Comparison of ENCODE assay signal across 8 mouse cellular contexts in the genomic region with DNA sequence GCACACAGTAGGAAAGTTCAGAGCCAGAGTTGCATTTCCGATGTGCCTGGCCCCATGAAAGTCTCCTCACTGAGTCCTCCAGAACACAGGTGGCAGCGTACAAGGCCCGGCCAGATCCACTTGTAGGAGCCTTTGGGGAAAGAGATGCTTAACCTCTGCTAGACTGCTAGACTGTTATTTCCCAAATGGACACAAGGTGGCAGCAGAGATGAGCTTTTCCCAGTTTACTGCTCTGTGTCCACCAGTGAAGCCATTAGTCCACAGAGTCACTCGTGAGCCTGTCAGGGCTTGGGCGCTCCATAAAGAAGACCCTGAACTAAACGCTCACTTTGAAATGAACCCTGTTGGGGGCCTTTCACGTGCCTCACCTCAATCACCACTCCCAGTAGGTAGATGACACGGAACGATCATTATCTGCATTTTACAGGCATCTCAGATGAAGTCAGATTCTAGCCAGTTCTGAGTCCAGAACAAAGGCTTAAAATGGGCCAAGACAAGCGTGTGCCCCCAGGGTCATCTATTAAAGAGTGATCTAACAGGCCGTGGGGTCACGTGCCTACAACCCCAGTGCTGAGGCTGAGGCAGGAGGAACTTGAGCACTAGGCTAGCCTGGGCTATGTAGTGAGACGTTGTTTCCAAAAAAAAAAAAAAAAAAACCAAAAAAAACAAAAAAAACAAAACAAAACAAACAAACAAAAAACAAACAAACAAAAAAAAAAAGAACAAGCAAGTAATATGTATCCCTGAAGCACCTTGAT. TPM values are rescaled to one million over a fixed set of nuclear protein-coding genes. Genes with fewer than 3 reads are reported as not detected.
DNase-seq lines count a peak whose midpoint lies in the region; ATAC-seq and TF ChIP-seq lines count a peak whose summit lies in the region.

No protein-coding gene starts in this region.

- DNase-seq in c-Kit-positive CD71-negative TER-119-negative erythroid progenitor cells, embryonic 14.5 days (ENCODE audit: low read depth), result peak; percentile 77
- peak; percentile 91 for DNase-seq in forebrain, embryonic 11.5 days (ENCODE audit: low spot score)
- peak; percentile 85 for DNase-seq in kidney, postnatal 14 days
- peak; percentile 82 for DNase-seq in neural tube, embryonic 11.5 days (ENCODE audit: low spot score)

- peaks cover 17% of the 10 kb centered on the region for H3K4me1 ChIP-seq in E14TG2a.4 (replicated peaks; ENCODE audit: low read depth, low read length)
- no peaks in the 10 kb centered on the region for H3K4me1 ChIP-seq in forebrain, embryonic 11.5 days (replicated peaks; ENCODE audit: control insufficient read depth, insufficient read depth, low read length)
- peaks cover 5% of the 10 kb centered on the region; the same call in 1 of the 2 replicates for H3K4me1 ChIP-seq in heart, embryonic 16.5 days (ENCODE audit: control insufficient read depth, insufficient read depth, low read length)
- peaks cover 50% of the 10 kb centered on the region for H3K4me1 ChIP-seq in liver, embryonic 12.5 days
- no peaks in the 10 kb centered on the region for H3K4me1 ChIP-seq in neural tube, embryonic 11.5 days (ENCODE audit: control insufficient read depth, insufficient read depth, low read length)
- H3K4me1 ChIP-seq in stomach, embryonic 16.5 days (ENCODE audit: control insufficient read depth, insufficient read depth, low read length), result no peaks in the 10 kb centered on the region

- H3K4me3 ChIP-seq in E14TG2a.4 (replicated peaks; ENCODE audit: low read length), result no peak overlapping the region
- H3K4me3 ChIP-seq in forebrain, embryonic 11.5 days (ENCODE audit: low read depth, low read length), result no peak overlapping the region
- H3K4me3 ChIP-seq in heart, embryonic 16.5 days (ENCODE audit: low read length), result no peak overlapping the region
- no peak overlapping the region for H3K4me3 ChIP-seq in liver, embryonic 12.5 days
- no peak overlapping the region for H3K4me3 ChIP-seq in neural tube, embryonic 11.5 days (ENCODE audit: low read depth, low read length)
- H3K4me3 ChIP-seq in stomach, embryonic 16.5 days (replicated peaks; ENCODE audit: low read length), result no peak overlapping the region

- 37% methylated on average over 13 of the region's 13 CpGs for WGBS in forebrain, embryonic 11.5 days
- 31% methylated on average over 13 of the region's 13 CpGs for WGBS in heart, embryonic 16.5 days
- 23% methylated on average over 13 of the region's 13 CpGs for WGBS in liver, embryonic 12.5 days (ENCODE audit: insufficient replicate concordance)
- WGBS in neural tube, embryonic 11.5 days, result 35% methylated on average over 13 of the region's 13 CpGs
- WGBS in stomach, embryonic 16.5 days, result 32% methylated on average over 13 of the region's 13 CpGs

- 0 out of 2 replicates have a peak, but pooled peaks cover 3% of the 10 kb centered on the region for H3K9me3 ChIP-seq in E14TG2a.4 (ENCODE audit: low read length)
- H3K9me3 ChIP-seq in forebrain, embryonic 11.5 days (ENCODE audit: control insufficient read depth, low read length), result no peaks in the 10 kb centered on the region; the same call in 1 of the 2 replicates
- H3K9me3 ChIP-seq in heart, embryonic 16.5 days (replicated peaks; ENCODE audit: control insufficient read depth, low read length), result 0 out of 2 replicates have a peak, but pooled peaks cover 3% of the 10 kb centered on the region
- no peaks in the 10 kb centered on the region for H3K9me3 ChIP-seq in liver, embryonic 12.5 days (replicated peaks)
- H3K9me3 ChIP-seq in neural tube, embryonic 11.5 days (ENCODE audit: control insufficient read depth, low read length), result no peaks in the 10 kb centered on the region
- no peaks in the 10 kb centered on the region for H3K9me3 ChIP-seq in stomach, embryonic 16.5 days (replicated peaks; ENCODE audit: control insufficient read depth, low read length)

- no peak overlapping the region for H3K4me2 ChIP-seq in forebrain, embryonic 11.5 days (ENCODE audit: low read depth, low read length, severe bottlenecking)
- H3K4me2 ChIP-seq in heart, embryonic 16.5 days (ENCODE audit: low read depth, low read length), result no peak overlapping the region
- H3K4me2 ChIP-seq in liver, embryonic 12.5 days, result peak overlapping the region; percentile 6; the same call in 1 of the 2 replicates
- H3K4me2 ChIP-seq in neural tube, embryonic 11.5 days (ENCODE audit: low read depth), result no peak overlapping the region
- no peak overlapping the region for H3K4me2 ChIP-seq in stomach, embryonic 16.5 days (ENCODE audit: low read depth, low read length)

- H3K27me3 ChIP-seq in E14TG2a.4 (ENCODE audit: insufficient read depth, low read length), result 0 out of 2 replicates have a peak, but pooled peaks cover 7% of the 10 kb centered on the region
- H3K27me3 ChIP-seq in forebrain, embryonic 11.5 days (ENCODE audit: control insufficient read depth, insufficient read depth, low read length), result no peaks in the 10 kb centered on the region
- H3K27me3 ChIP-seq in heart, embryonic 16.5 days (ENCODE audit: control insufficient read depth, insufficient read depth, low read length), result no peaks in the 10 kb centered on the region
- H3K27me3 ChIP-seq in liver, embryonic 12.5 days (replicated peaks), result no peaks in the 10 kb centered on the region; the same call in 1 of the 2 replicates
- H3K27me3 ChIP-seq in neural tube, embryonic 11.5 days (ENCODE audit: control insufficient read depth, insufficient read depth, low read length), result no peaks in the 10 kb centered on the region
- no peaks in the 10 kb centered on the region for H3K27me3 ChIP-seq in stomach, embryonic 16.5 days (ENCODE audit: control insufficient read depth, insufficient read depth, low read length)

- H3K36me3 ChIP-seq in E14TG2a.4 (ENCODE audit: insufficient read depth, low read length), result no peaks in the 10 kb centered on the region
- H3K36me3 ChIP-seq in forebrain, embryonic 11.5 days (ENCODE audit: control insufficient read depth, insufficient read depth, low read length), result no peaks in the 10 kb centered on the region
- no peaks in the 10 kb centered on the region for H3K36me3 ChIP-seq in heart, embryonic 16.5 days (ENCODE audit: control insufficient read depth, insufficient read depth)
- no peaks in the 10 kb centered on the region for H3K36me3 ChIP-seq in liver, embryonic 12.5 days
- no peaks in the 10 kb centered on the region for H3K36me3 ChIP-seq in neural tube, embryonic 11.5 days (ENCODE audit: control insufficient read depth, insufficient read depth, low read length)
- H3K36me3 ChIP-seq in stomach, embryonic 16.5 days (ENCODE audit: control insufficient read depth, insufficient read depth, low read length), result no peaks in the 10 kb centered on the region

- TF ChIP-seq CTCF in E14TG2a.4 (conservative IDR thresholded peaks at IDR 0.05; ENCODE audit: low read length), result peak; percentile 85

- H3K27ac ChIP-seq in forebrain, embryonic 11.5 days (ENCODE audit: low read depth, low read length), result no peak overlapping the region
- H3K27ac ChIP-seq in heart, embryonic 16.5 days (ENCODE audit: low read length), result no peak overlapping the region
- no peak overlapping the region for H3K27ac ChIP-seq in liver, embryonic 12.5 days
- H3K27ac ChIP-seq in neural tube, embryonic 11.5 days (ENCODE audit: low read depth, low read length), result no peak overlapping the region
- H3K27ac ChIP-seq in stomach, embryonic 16.5 days (ENCODE audit: low read length), result no peak overlapping the region

- peak; percentile 79 for ATAC-seq in forebrain, embryonic 11.5 days (replicated peaks; ENCODE audit: low FRiP score)
- ATAC-seq in heart, embryonic 16.5 days (replicated peaks; ENCODE audit: extremely low read depth, insufficient read depth, low FRiP score), result peak; percentile 70
- ATAC-seq in liver, embryonic 12.5 days, result peak; percentile 50; the same call in 1 of the 2 replicates
- ATAC-seq in neural tube, embryonic 11.5 days (ENCODE audit: insufficient read depth, low FRiP score, low TSS enrichment), result peak; percentile 78; the same call in 1 of the 2 replicates
- peak; percentile 86 for ATAC-seq in stomach, embryonic 16.5 days (ENCODE audit: insufficient read depth, low FRiP score)

- no peak overlapping the region for H3K9ac ChIP-seq in forebrain, embryonic 11.5 days (ENCODE audit: low read length)
- H3K9ac ChIP-seq in heart, embryonic 16.5 days (ENCODE audit: low read length), result no peak overlapping the region
- no peak overlapping the region for H3K9ac ChIP-seq in liver, embryonic 12.5 days
- H3K9ac ChIP-seq in neural tube, embryonic 11.5 days (ENCODE audit: low read length), result no peak overlapping the region
- no peak overlapping the region for H3K9ac ChIP-seq in stomach, embryonic 16.5 days (ENCODE audit: low read length)

RNA-seq across cellular contexts. Expression of a gene that starts 30.1 kb away (rescaled TPM):
- 0.27 and 0.65 TPM in 2 replicates for polyA plus RNA-seq in forebrain, embryonic 11.5 days (2014; fragmentation: Nextera tagmentation; extraction: Ambion mirVana)
- 1.1 and 1.2 TPM in 2 replicates for polyA plus RNA-seq in heart, embryonic 16.5 days (2015; fragmentation: Nextera tagmentation; extraction: Ambion mirVana)
- polyA plus RNA-seq in liver, embryonic 12.5 days (2016; fragmentation: Nextera tagmentation; extraction: Ambion mirVana), result 1.4 and 1.5 TPM in 2 replicates
- 0.81 and 3.2 TPM in 2 replicates for polyA plus RNA-seq in neural tube, embryonic 11.5 days (2014; fragmentation: Nextera tagmentation; extraction: Ambion mirVana)
- 3.6 and 4.9 TPM in 2 replicates for polyA plus RNA-seq in stomach, embryonic 16.5 days (2015; fragmentation: Nextera tagmentation; extraction: Ambion mirVana)

RNA-seq across cellular contexts. Expression of a gene that starts 40.8 kb away (rescaled TPM):
- polyA plus RNA-seq in forebrain, embryonic 11.5 days (2014; fragmentation: Nextera tagmentation; extraction: Ambion mirVana), result not detected in 2 replicates
- 0.31 and 0.46 TPM in 2 replicates for polyA plus RNA-seq in heart, embryonic 16.5 days (2015; fragmentation: Nextera tagmentation; extraction: Ambion mirVana)
- polyA plus RNA-seq in liver, embryonic 12.5 days (2016; fragmentation: Nextera tagmentation; extraction: Ambion mirVana), result 0.07 and 0.12 TPM in 2 replicates
- polyA plus RNA-seq in neural tube, embryonic 11.5 days (2014; fragmentation: Nextera tagmentation; extraction: Ambion mirVana), result 0.15 TPM in 1 of 2 replicates, not detected in the other
- polyA plus RNA-seq in stomach, embryonic 16.5 days (2015; fragmentation: Nextera tagmentation; extraction: Ambion mirVana), result 4.8 and 8.4 TPM in 2 replicates

RNA-seq across cellular contexts. Expression of a gene that starts 41.4 kb away (rescaled TPM):
- not detected in 2 replicates for polyA plus RNA-seq in forebrain, embryonic 11.5 days (2014; fragmentation: Nextera tagmentation; extraction: Ambion mirVana)
- polyA plus RNA-seq in heart, embryonic 16.5 days (2015; fragmentation: Nextera tagmentation; extraction: Ambion mirVana), result 0.64 and 0.96 TPM in 2 replicates
- polyA plus RNA-seq in liver, embryonic 12.5 days (2016; fragmentation: Nextera tagmentation; extraction: Ambion mirVana), result 0.37 and 1.1 TPM in 2 replicates
- polyA plus RNA-seq in neural tube, embryonic 11.5 days (2014; fragmentation: Nextera tagmentation; extraction: Ambion mirVana), result 17.7 and 18.4 TPM in 2 replicates
- polyA plus RNA-seq in stomach, embryonic 16.5 days (2015; fragmentation: Nextera tagmentation; extraction: Ambion mirVana), result 0.35 and 9.0 TPM in 2 replicates
